Mouse (Mus musculus) heart, embryonic 14.5 days (tissue): ENCODE data around the gene Gm48551. TPM values are rescaled to one million over a fixed set of nuclear protein-coding genes. Genes with fewer than 3 reads are reported as not detected.

Experiments
- ATAC-seq: fragments of 200-750 bp; cut with Nextera tagmentation; 2 replicates; pipeline ENCODE4 v1.8.0; 2017; ENCODE audit warnings: low read depth, moderate TSS enrichment; ENCODE audit not compliant: insufficient number of reproducible peaks, insufficient read depth, low FRiP score
- H3K27ac ChIP-seq, 2 experiments: fragments of 200-500 bp in 1 of 2; fragments of 300-500 bp in 1 of 2; sonication (generic) in 1 of 2; replicated peaks in 1 of 2; 2 replicates each; pipeline ENCODE4 v1.5.1; 2012 to 2014; ENCODE audit warnings: low read depth in 2 of 2, low read length in 2 of 2, control low read depth in 1 of 2, mild to moderate bottlenecking in 1 of 2, mixed read lengths in 1 of 2; ENCODE audit not compliant: control insufficient read depth in 1 of 2, insufficient read depth in 1 of 2
- H3K27me3 ChIP-seq: fragments of 300-500 bp; sonication (generic); 2 replicates; pipeline ENCODE4 v1.6.1; 2014; ENCODE audit warnings: mild to moderate bottlenecking, low read length, control low read depth; ENCODE audit not compliant: control insufficient read depth, insufficient read depth
- H3K36me3 ChIP-seq: fragments of 300-500 bp; sonication (generic); 2 replicates; pipeline ENCODE4 v1.6.1; 2014; ENCODE audit warnings: mild to moderate bottlenecking, control low read depth, low read length, mixed read lengths; ENCODE audit not compliant: control insufficient read depth, insufficient read depth
- H3K4me1 ChIP-seq, 2 experiments: fragments of 200-500 bp in 1 of 2; fragments of 300-500 bp in 1 of 2; sonication (generic) in 1 of 2; 2 replicates each; pipeline ENCODE4 v1.6.1; 2012 to 2014; ENCODE audit warnings: low read length in 2 of 2, control low read depth in 1 of 2, mixed read lengths in 1 of 2; ENCODE audit not compliant: control insufficient read depth in 2 of 2, insufficient read depth in 2 of 2
- H3K4me2 ChIP-seq: fragments of 300-500 bp; sonication (generic); 2 replicates; pipeline ENCODE4 v1.6.1; 2014; ENCODE audit warnings: mild to moderate bottlenecking, low read length
- H3K4me3 ChIP-seq, 2 experiments: fragments of 200-500 bp in 1 of 2; fragments of 300-500 bp in 1 of 2; sonication (generic) in 1 of 2; 2 replicates each; pipeline ENCODE4 v1.5.1; 2012 to 2014; ENCODE audit warnings: low read length in 2 of 2, mild to moderate bottlenecking in 2 of 2, control low read depth in 1 of 2, low read depth in 1 of 2, moderate library complexity in 1 of 2; ENCODE audit not compliant: control insufficient read depth in 1 of 2, insufficient read depth in 1 of 2
- H3K9ac ChIP-seq: fragments of 300-500 bp; sonication (generic); 2 replicates; pipeline ENCODE4 v1.6.1; 2014; ENCODE audit warnings: mild to moderate bottlenecking, low read length
- H3K9me3 ChIP-seq: fragments of 300-500 bp; sonication (generic); 2 replicates; pipeline ENCODE4 v1.6.1; 2016; ENCODE audit warnings: low read length, control low read depth; ENCODE audit not compliant: control insufficient read depth
- WGBS: fragments of 180-500 bp; shearing (Covaris S2); extraction: QIAGEN DNeasy Blood & Tissue Kit; methylation state at CpG from one replicate; pipeline ENCODE4 v1.1.7; 2014; 5-methylcytosine and 5-hydroxymethylcytosine counted together
- polyA plus RNA-seq: library from polyadenylated mRNA; unstranded; fragments of >200 nt; fragmentation: Nextera tagmentation; extraction: Ambion mirVana; gene quantifications from 2 replicates; pipeline ENCODE4 v1.2.1, GENCODE M21; 2014

Gene Gm48551
- polyA plus RNA-seq, 1 experiment from 2014 or later, result 1.7 TPM

GRCm38 (mm10) chr10:81408871-81409291 lies 24.6 kb downstream of the Gm48551 start:
- Histone ChIP-seq H3K27ac (peak overlapping the region; percentile 24 to 97), H3K36me3 (peaks cover 52% of the 10 kb centered on the region), H3K9ac (no peak overlapping the region; the same call in 1 of the 2 replicates), H3K4me3 (no peak overlapping the region), H3K9me3 (no peaks in the 10 kb centered on the region), H3K27me3 (no peaks in the 10 kb centered on the region), H3K4me1 (peaks cover 59 to 81% of the 10 kb centered on the region in 2 experiments), H3K4me2 (no peak overlapping the region)
- WGBS, result 26% methylated on average over 9 of the region's 9 CpGs
- peak; percentile 37 for ATAC-seq

- ATAC-seq, result no peak
- Histone ChIP-seq H3K36me3 (peaks cover 47% of the 10 kb centered on the region), H3K4me3 (peak overlapping the region; percentile 6 to 12; a peak in 3 of 4 replicates), H3K27ac (peak overlapping the region; percentile 33 to 97), H3K27me3 (no peaks in the 10 kb centered on the region), H3K4me1 (peaks cover 63 to 84% of the 10 kb centered on the region in 2 experiments), H3K9ac (peak overlapping the region; percentile 28; the same call in 1 of the 2 replicates), H3K9me3 (no peaks in the 10 kb centered on the region), H3K4me2 (peak overlapping the region; percentile 35)
- WGBS, result 38% methylated on average over 6 of the region's 8 CpGs
Measured at GRCm38 (mm10) chr10:81409330-81409729, 25.1 kb downstream of the Gm48551 start.

- 60% methylated on average over 4 of the region's 4 CpGs for WGBS
Measured at GRCm38 (mm10) chr10:81410350-81410749, 26.1 kb downstream of the Gm48551 start.

GRCm38 (mm10) chr10:81410981-81411380 lies 26.7 kb downstream of the Gm48551 start:
- H3K9me3 ChIP-seq, result no peaks in the 10 kb centered on the region
- H3K4me3 ChIP-seq, result no peak overlapping the region
- 66% methylated on average over 9 of the region's 9 CpGs for WGBS
- H3K4me2 ChIP-seq, result peak overlapping the region; percentile 52
- H3K9ac ChIP-seq, result peak overlapping the region; percentile 49
- H3K27me3 ChIP-seq, result no peaks in the 10 kb centered on the region
- H3K4me1 ChIP-seq, result peaks cover 72 to 93% of the 10 kb centered on the region in 2 experiments
- H3K27ac ChIP-seq, result peak overlapping the region; percentile 92 to 97
- ATAC-seq, result no peak
- H3K36me3 ChIP-seq, result peaks cover 38% of the 10 kb centered on the region

More at GRCm38 (mm10) chr10:81410350-81410749, 26.1 kb downstream of the Gm48551 start:
- Histone ChIP-seq H3K4me3 (no peak overlapping the region), H3K4me2 (peak overlapping the region; percentile 35), H3K36me3 (peaks cover 44% of the 10 kb centered on the region), H3K27ac (peak overlapping the region; percentile 56 to 97), H3K9me3 (no peaks in the 10 kb centered on the region), H3K4me1 (peaks cover 71 to 94% of the 10 kb centered on the region in 2 experiments), H3K27me3 (no peaks in the 10 kb centered on the region), H3K9ac (no peak overlapping the region; the same call in 1 of the 2 replicates)
- ATAC-seq, result no peak

- Histone ChIP-seq H3K4me3 (no peak overlapping the region; a peak in 1 of 4 replicates), H3K4me2 (peak overlapping the region; percentile 52), H3K27me3 (no peaks in the 10 kb centered on the region), H3K27ac (peak overlapping the region; percentile 92 to 97), H3K9ac (peak overlapping the region; percentile 55), H3K4me1 (peaks cover 71 to 94% of the 10 kb centered on the region in 2 experiments), H3K36me3 (peaks cover 31% of the 10 kb centered on the region), H3K9me3 (no peaks in the 10 kb centered on the region)
- peak; percentile 29 for ATAC-seq
- 31% methylated on average over 18 of the region's 18 CpGs for WGBS
Measured at GRCm38 (mm10) chr10:81411471-81412400, 27.5 kb downstream of the Gm48551 start.

GRCm38 (mm10) chr10:81412586-81413309 lies 28.5 kb downstream of the Gm48551 start:
- Histone ChIP-seq H3K4me1 (peaks cover 71 to 94% of the 10 kb centered on the region in 2 experiments), H3K4me2 (peak overlapping the region; percentile 52), H3K36me3 (peaks cover 27% of the 10 kb centered on the region), H3K27ac (peak overlapping the region; percentile 92 to 97), H3K27me3 (no peaks in the 10 kb centered on the region), H3K4me3 (no peak overlapping the region; a peak in 1 of 4 replicates), H3K9ac (peak overlapping the region; percentile 55; the same call in 1 of the 2 replicates), H3K9me3 (no peaks in the 10 kb centered on the region)
- WGBS, result 69% methylated on average over 16 of the region's 16 CpGs
- no peak for ATAC-seq
